Mouse (Mus musculus) testis, adult 2 months (tissue): Measurements from ENCODE around the gene Asic2. TPM values are rescaled to one million over a fixed set of nuclear protein-coding genes. Genes with fewer than 3 reads are reported as not detected.

ENCODE experiments used
- H3K27ac ChIP-seq: fragments of 200-500 bp; 2 replicates; pipeline ENCODE4 v1.5.1; 2012; ENCODE audit warnings: low read depth, low read length; ENCODE audit not compliant: control insufficient read depth, insufficient read depth
- H3K27me3 ChIP-seq: fragments of 200-500 bp; 2 replicates; pipeline ENCODE4 v1.6.1; 2012; ENCODE audit warnings: mild to moderate bottlenecking, low read length, moderate library complexity; ENCODE audit not compliant: control insufficient read depth, insufficient read depth
- H3K36me3 ChIP-seq: fragments of 200-500 bp; 2 replicates; pipeline ENCODE4 v1.6.1; 2012; ENCODE audit warnings: mild to moderate bottlenecking, low read length; ENCODE audit not compliant: control insufficient read depth, insufficient read depth
- H3K4me1 ChIP-seq: fragments of 200-500 bp; 2 replicates; pipeline ENCODE4 v1.6.1; 2012; ENCODE audit warnings: low read length; ENCODE audit not compliant: control insufficient read depth, insufficient read depth
- H3K4me3 ChIP-seq: fragments of 200-500 bp; 2 replicates; pipeline ENCODE4 v1.5.1; 2012; ENCODE audit warnings: low read depth, mild to moderate bottlenecking, low read length, moderate library complexity, mixed read lengths; ENCODE audit not compliant: control insufficient read depth
- CTCF ChIP-seq: fragments of 200-500 bp; IDR thresholded peaks from 2 replicates; pipeline ENCODE4 v1.5.1; 2012; ENCODE audit warnings: low read depth, mild to moderate bottlenecking, inconsistent platforms, low read length, moderate library complexity; ENCODE audit not compliant: control insufficient read depth, insufficient read depth, insufficient replicate concordance
- POLR2A ChIP-seq: fragments of 200-500 bp; IDR thresholded peaks from 2 replicates; pipeline ENCODE4 v1.6.1; 2012; ENCODE audit warnings: low read depth, mild to moderate bottlenecking, inconsistent platforms, low read length, moderate library complexity; ENCODE audit not compliant: control insufficient read depth
- polyA plus RNA-seq: library from polyadenylated mRNA; depleted of rRNA; stranded (reverse); fragments of >200 nt; gene quantifications from 2 replicates; pipeline ENCODE4 v1.2.3, GENCODE M21; 2012

Asic2 gene
- polyA plus RNA-seq, 1 experiment: 0.41 TPM

- no peaks in the 10 kb centered on the region for H3K4me1 ChIP-seq
- H3K4me3 ChIP-seq: no peak overlapping the region
- H3K27ac ChIP-seq: no peak overlapping the region
- H3K36me3 ChIP-seq: no peaks in the 10 kb centered on the region
- H3K27me3 ChIP-seq: no peaks in the 10 kb centered on the region
- TF ChIP-seq POLR2A (no peak), CTCF (no peak)
These were observed 455.8 kb downstream of the Asic2 start for GRCm38 (mm10) chr11:81512434-81512833.

- Histone ChIP-seq H3K4me1 (no peaks in the 10 kb centered on the region), H3K27ac (no peak overlapping the region)
- no peak for TF ChIP-seq POLR2A
- TF ChIP-seq CTCF: no peak
These were observed 456.9 kb downstream of the Asic2 start for GRCm38 (mm10) chr11:81511401-81511800.

GRCm38 (mm10) chr11:81508385-81509233 is 459.6 kb downstream of the Asic2 start:
- Histone ChIP-seq H3K36me3 (no peaks in the 10 kb centered on the region), H3K4me1 (no peaks in the 10 kb centered on the region), H3K27me3 (no peaks in the 10 kb centered on the region), H3K4me3 (no peak overlapping the region), H3K27ac (no peak overlapping the region)
- TF ChIP-seq POLR2A: no peak
- TF ChIP-seq CTCF: no peak

More at GRCm38 (mm10) chr11:81511401-81511800, 456.9 kb downstream of the Asic2 start:
- Histone ChIP-seq H3K4me3 (no peak overlapping the region), H3K27me3 (no peaks in the 10 kb centered on the region), H3K36me3 (no peaks in the 10 kb centered on the region)

- no peak overlapping the region for H3K4me3 ChIP-seq
- no peaks in the 10 kb centered on the region for H3K4me1 ChIP-seq
- no peak overlapping the region for H3K27ac ChIP-seq
- no peaks in the 10 kb centered on the region for H3K27me3 ChIP-seq
- TF ChIP-seq POLR2A (no peak), CTCF (no peak)
- no peaks in the 10 kb centered on the region for H3K36me3 ChIP-seq
These were observed 463.3 kb downstream of the Asic2 start for GRCm38 (mm10) chr11:81504791-81505430.

GRCm38 (mm10) chr11:81501473-81502246 is 466.6 kb downstream of the Asic2 start:
- Histone ChIP-seq H3K27me3 (no peaks in the 10 kb centered on the region), H3K4me1 (no peaks in the 10 kb centered on the region), H3K36me3 (no peaks in the 10 kb centered on the region), H3K4me3 (no peak overlapping the region), H3K27ac (no peak overlapping the region)
- TF ChIP-seq CTCF (no peak), POLR2A (no peak)

GRCm38 (mm10) chr11:81498990-81499389 is 469.3 kb downstream of the Asic2 start:
- Histone ChIP-seq H3K27ac (no peak overlapping the region), H3K4me1 (no peaks in the 10 kb centered on the region), H3K36me3 (no peaks in the 10 kb centered on the region), H3K4me3 (no peak overlapping the region), H3K27me3 (no peaks in the 10 kb centered on the region)
- TF ChIP-seq CTCF (no peak), POLR2A (no peak)

GRCm38 (mm10) chr11:81497652-81498391 is 470.4 kb downstream of the Asic2 start:
- TF ChIP-seq POLR2A (no peak), CTCF (no peak)
- H3K4me1 ChIP-seq: no peaks in the 10 kb centered on the region
- no peak overlapping the region for H3K4me3 ChIP-seq
- no peak overlapping the region for H3K27ac ChIP-seq
- H3K27me3 ChIP-seq: no peaks in the 10 kb centered on the region
- no peaks in the 10 kb centered on the region for H3K36me3 ChIP-seq
